Mouse (Mus musculus) stomach, embryonic 14.5 days (tissue): ENCODE results near the gene Sgf29. TPM values are rescaled to one million over a fixed set of nuclear protein-coding genes. Genes with fewer than 3 reads are reported as not detected.

Source experiments
- ATAC-seq: fragments of 200-750 bp; cut with Nextera tagmentation; 2 replicates; pipeline ENCODE4 v1.8.0; 2017; ENCODE audit warnings: low read depth, moderate TSS enrichment; ENCODE audit not compliant: insufficient number of reproducible peaks, insufficient read depth, low FRiP score
- H3K27ac ChIP-seq: fragments of 300-500 bp; sonication (generic); 2 replicates; pipeline ENCODE4 v1.5.1; 2014; ENCODE audit warnings: mild to moderate bottlenecking, low read length, moderate library complexity, mixed read lengths
- H3K27me3 ChIP-seq: fragments of 300-500 bp; sonication (generic); 2 replicates; pipeline ENCODE4 v1.6.1; 2014; ENCODE audit warnings: low read length, control low read depth, mixed read lengths; ENCODE audit not compliant: control insufficient read depth, insufficient read depth
- H3K36me3 ChIP-seq: fragments of 300-500 bp; sonication (generic); 2 replicates; pipeline ENCODE4 v1.6.1; 2014; ENCODE audit warnings: mild to moderate bottlenecking, control low read depth, low read length, moderate library complexity, mixed read lengths; ENCODE audit not compliant: control insufficient read depth, insufficient read depth
- H3K4me1 ChIP-seq: fragments of 300-500 bp; sonication (generic); 2 replicates; pipeline ENCODE4 v1.6.1; 2014; ENCODE audit warnings: low read length, control low read depth, mixed read lengths; ENCODE audit not compliant: control insufficient read depth, insufficient read depth
- H3K4me2 ChIP-seq: fragments of 300-500 bp; sonication (generic); replicated peaks from 2 replicates; pipeline ENCODE4 v1.6.1; 2014; ENCODE audit warnings: low read depth, low read length, control low read depth
- H3K4me3 ChIP-seq: fragments of 300-500 bp; sonication (generic); 2 replicates; pipeline ENCODE4 v1.5.1; 2014; ENCODE audit warnings: low read depth, low read length, control low read depth
- H3K9ac ChIP-seq: fragments of 300-500 bp; sonication (generic); replicated peaks from 2 replicates; pipeline ENCODE4 v1.6.1; 2014; ENCODE audit warnings: low read depth, mild to moderate bottlenecking, control low read depth, low read length, moderate library complexity, mixed read lengths
- H3K9me3 ChIP-seq: fragments of 300-500 bp; sonication (generic); 2 replicates; pipeline ENCODE4 v1.6.1; 2016; ENCODE audit warnings: low read depth, low read length, control low read depth; ENCODE audit not compliant: control insufficient read depth
- WGBS: fragments of 180-500 bp; shearing (Covaris S2); extraction: QIAGEN DNeasy Blood & Tissue Kit; methylation state at CpG from one replicate; pipeline ENCODE4 v1.1.7; 2014; 5-methylcytosine and 5-hydroxymethylcytosine counted together
- polyA plus RNA-seq: library from polyadenylated mRNA; unstranded; fragments of >200 nt; fragmentation: Nextera tagmentation; extraction: Ambion mirVana; gene quantifications from 2 replicates; pipeline ENCODE4 v1.2.1, GENCODE M21; 2014

Sgf29 gene
- polyA plus RNA-seq, result 61.2 and 67.4 TPM in 2 replicates

DNA sequence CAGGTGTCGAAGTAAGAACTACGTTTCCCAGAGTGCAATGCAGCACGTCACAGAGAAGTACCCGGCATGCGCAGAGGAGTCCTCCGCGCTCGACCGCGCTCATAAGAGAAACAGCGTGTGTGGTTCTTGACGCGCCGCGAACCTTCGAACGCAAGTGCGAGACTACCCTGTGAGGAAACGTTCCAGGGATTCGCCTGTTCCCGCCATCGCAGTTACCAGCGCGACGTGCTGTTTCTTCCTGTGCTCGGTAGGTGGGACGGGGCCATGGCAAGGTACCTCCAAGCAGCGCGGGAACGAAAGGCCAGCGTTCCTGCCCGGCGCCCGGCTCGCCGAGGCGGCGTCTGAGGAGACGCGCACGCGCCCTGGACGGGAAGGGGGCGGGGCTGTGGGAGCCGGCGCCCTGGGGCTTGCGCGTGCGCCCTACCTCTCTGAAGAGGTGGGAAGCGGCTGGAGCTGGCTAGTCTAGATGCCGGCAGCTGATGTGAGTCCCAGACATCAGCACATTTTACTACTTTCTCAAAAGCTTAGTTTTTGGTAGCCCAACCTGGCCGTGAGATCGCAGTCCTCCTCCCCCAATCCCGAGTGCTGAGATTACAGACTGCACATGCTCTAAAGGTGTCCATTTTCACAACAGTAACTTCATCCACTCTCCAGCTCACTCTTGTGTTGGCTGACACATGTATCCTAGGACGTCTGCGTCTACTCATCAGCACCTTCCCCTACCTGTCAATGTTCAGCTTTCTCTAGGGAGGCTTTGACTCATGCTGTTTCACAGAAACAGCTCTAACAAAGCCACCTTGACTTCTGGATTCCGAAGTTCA lies at the start of gene Sgf29:
TSS of gene Sgf29 (plus strand) at position 79 of the 821 bp plus-strand sequence.
- peak within 1 kb of the TSS; percentile 91 for H3K27ac ChIP-seq
- peaks cover 5% of the 10 kb centered on the region; the same call in 1 of the 2 replicates for H3K4me1 ChIP-seq
- ATAC-seq, result peak; percentile 98
- no peaks in the 10 kb centered on the region for H3K27me3 ChIP-seq
- peak within 1 kb of the TSS; percentile 67 for H3K4me2 ChIP-seq
- peak within 1 kb of the TSS; percentile 57 for H3K4me3 ChIP-seq
- 1% methylated on average over 57 of the region's 57 CpGs for WGBS
- peak within 1 kb of the TSS; percentile 42 for H3K9ac ChIP-seq
- no peaks in the 10 kb centered on the region for H3K36me3 ChIP-seq
- H3K9me3 ChIP-seq, result no peaks in the 10 kb centered on the region

DNA sequence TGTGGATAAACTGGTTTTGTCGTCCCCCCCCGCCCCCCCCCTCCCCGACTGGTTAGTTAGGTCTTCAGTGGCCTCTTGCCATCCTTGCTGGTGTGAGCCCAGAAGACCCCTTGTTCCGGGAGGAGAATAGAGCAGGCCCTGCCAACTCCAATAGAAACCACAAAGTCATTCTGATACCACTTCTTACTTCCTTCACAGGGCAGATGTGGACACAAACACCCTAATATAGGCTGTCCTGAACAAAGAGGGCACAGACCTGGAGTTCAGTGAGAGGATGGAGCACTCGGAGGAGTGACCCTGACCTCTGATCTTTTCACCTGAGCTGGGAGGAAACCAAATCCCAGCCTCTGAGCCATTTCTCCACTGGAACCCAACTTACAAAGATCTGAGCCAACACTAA lies 47.2 kb upstream of the Sgf29 start:
- 30% methylated on average over 5 of the region's 5 CpGs for WGBS
- ATAC-seq, result no peak
- no peak overlapping the region for H3K27ac ChIP-seq

DNA sequence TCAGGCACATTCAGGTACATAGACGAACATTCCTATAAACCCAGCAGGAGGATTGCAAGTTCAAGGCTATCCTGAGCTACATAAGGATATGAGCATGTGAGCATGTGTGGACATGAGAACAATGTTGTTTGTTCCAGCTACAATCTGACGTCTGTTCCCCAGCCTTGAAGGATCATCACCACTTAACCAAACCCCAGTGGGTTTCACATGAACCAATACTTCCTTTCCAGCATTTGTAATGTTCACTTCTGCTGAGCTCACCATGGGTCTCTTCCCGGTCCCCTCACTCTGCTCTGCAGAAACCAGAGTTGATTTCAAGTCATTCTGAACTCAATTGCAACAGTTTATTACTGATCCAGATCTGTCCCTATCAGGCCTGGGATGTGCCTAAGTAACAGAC lies 46.5 kb upstream of the Sgf29 start:
- ATAC-seq, result no peak
- H3K4me2 ChIP-seq, result no peak overlapping the region
- no peak overlapping the region for H3K9ac ChIP-seq
- H3K4me1 ChIP-seq, result no peaks in the 10 kb centered on the region
- H3K27ac ChIP-seq, result no peak overlapping the region
- no peak overlapping the region for H3K4me3 ChIP-seq
- no peaks in the 10 kb centered on the region for H3K36me3 ChIP-seq
- H3K27me3 ChIP-seq, result no peaks in the 10 kb centered on the region
- H3K9me3 ChIP-seq, result no peaks in the 10 kb centered on the region
- 80% methylated on average over 3 of the region's 3 CpGs for WGBS

More for the DNA sequence above, 47.2 kb upstream of the Sgf29 start:
- no peaks in the 10 kb centered on the region for H3K27me3 ChIP-seq
- H3K9me3 ChIP-seq, result no peaks in the 10 kb centered on the region
- no peak overlapping the region for H3K4me3 ChIP-seq
- H3K4me1 ChIP-seq, result no peaks in the 10 kb centered on the region
- H3K4me2 ChIP-seq, result no peak overlapping the region
- no peaks in the 10 kb centered on the region for H3K36me3 ChIP-seq
- H3K9ac ChIP-seq, result no peak overlapping the region

DNA sequence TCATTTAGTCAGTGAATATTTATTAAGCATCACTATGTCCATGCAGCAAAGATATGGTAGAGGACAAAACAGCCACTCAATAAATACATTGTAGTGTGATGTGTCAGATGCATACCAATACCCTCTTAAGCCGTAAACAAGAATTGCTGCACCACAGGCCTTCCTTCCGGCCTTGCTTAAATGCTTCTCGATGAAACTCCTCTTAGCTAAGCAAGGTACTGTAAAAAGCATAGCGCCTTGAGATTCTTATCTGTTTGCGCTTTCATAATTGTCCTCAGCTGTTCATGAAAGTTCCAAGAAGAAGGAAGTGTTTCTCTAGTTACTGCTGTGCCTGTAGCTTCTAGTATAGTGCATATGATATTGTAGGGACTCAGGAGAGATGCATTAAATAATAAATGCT lies 42.5 kb upstream of the Sgf29 start:
- Histone ChIP-seq H3K27me3 (no peaks in the 10 kb centered on the region), H3K27ac (no peak overlapping the region), H3K4me3 (no peak overlapping the region), H3K36me3 (no peaks in the 10 kb centered on the region), H3K4me2 (no peak overlapping the region), H3K9ac (no peak overlapping the region), H3K9me3 (no peaks in the 10 kb centered on the region), H3K4me1 (no peaks in the 10 kb centered on the region)
- no peak for ATAC-seq
- 78% methylated on average over 5 of the region's 5 CpGs for WGBS

DNA sequence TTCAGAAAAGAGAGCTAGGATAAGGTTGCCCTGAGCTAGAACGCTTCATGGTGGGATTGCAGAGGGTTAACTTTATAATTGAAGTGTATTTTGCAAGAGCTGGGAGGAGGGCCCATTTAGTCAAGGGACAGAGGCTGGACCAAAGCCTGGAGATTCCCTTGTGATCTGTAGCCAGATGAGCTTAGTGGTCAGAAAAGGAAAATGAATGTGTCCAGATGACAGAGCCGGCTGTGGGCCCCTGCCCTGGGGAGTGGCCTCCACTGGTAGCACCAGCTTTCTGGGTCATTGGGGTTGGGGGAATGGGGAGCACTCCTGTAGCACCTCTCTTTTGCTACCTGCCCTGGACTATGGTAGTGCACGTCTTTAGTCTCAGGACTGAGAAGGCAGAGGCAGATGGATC lies 42.0 kb upstream of the Sgf29 start:
- Histone ChIP-seq H3K36me3 (no peaks in the 10 kb centered on the region), H3K27ac (no peak overlapping the region), H3K9ac (no peak overlapping the region), H3K4me2 (no peak overlapping the region), H3K4me1 (no peaks in the 10 kb centered on the region), H3K4me3 (no peak overlapping the region), H3K9me3 (no peaks in the 10 kb centered on the region), H3K27me3 (no peaks in the 10 kb centered on the region)
- WGBS, result 62% methylated on average over 3 of the region's 3 CpGs
- no peak for ATAC-seq

DNA sequence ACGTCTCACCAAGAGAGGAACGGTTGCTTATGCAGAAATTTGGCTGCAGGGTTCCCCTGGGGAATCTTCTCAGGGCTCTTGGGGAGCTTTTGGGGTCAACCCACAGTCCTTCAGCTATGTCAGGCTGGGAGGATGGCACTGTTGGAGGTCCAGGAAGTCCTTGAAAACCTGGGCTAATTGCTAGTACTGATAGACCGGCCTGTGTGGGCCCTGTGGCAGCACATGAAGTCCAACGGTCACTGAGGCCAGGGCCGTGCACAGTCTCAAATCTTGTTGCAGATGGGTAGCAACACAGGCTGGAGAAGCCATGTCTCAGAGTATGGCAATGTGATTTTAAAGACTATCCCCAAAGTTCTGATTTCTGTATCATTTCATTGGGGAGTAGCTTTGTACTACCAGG lies 41.3 kb upstream of the Sgf29 start:
- Histone ChIP-seq H3K4me1 (no peaks in the 10 kb centered on the region), H3K4me2 (no peak overlapping the region), H3K9ac (no peak overlapping the region), H3K4me3 (no peak overlapping the region), H3K9me3 (no peaks in the 10 kb centered on the region; the same call in 1 of the 2 replicates), H3K27ac (no peak overlapping the region), H3K27me3 (no peaks in the 10 kb centered on the region), H3K36me3 (no peaks in the 10 kb centered on the region)
- 85% methylated on average over 5 of the region's 5 CpGs for WGBS
- ATAC-seq, result no peak

DNA sequence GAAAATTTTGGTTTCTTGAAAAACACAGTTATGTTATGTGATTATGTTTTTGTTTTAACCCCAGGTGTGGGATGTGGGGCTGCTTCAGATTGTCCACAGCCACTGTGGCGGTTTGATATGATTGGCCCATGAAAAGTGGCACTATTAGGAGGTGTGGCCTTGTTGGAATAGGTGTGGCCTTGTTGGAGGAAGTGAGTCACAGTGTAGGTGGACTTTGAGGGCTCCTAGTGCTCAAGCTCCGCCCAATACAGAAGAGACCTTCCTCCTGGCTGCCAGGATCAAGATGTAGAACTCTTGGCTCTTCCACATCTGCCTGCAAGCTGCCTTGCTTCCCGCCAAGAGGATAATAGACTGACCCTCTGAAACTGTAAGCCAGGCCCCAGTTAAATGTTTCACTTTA lies 36.4 kb upstream of the Sgf29 start:
- Histone ChIP-seq H3K36me3 (no peaks in the 10 kb centered on the region), H3K4me2 (no peak overlapping the region), H3K27me3 (no peaks in the 10 kb centered on the region), H3K9ac (no peak overlapping the region), H3K4me1 (no peaks in the 10 kb centered on the region), H3K27ac (no peak overlapping the region), H3K4me3 (no peak overlapping the region), H3K9me3 (peaks cover 5% of the 10 kb centered on the region; the same call in 1 of the 2 replicates)
- WGBS, result 80% methylated on average over 3 of the region's 3 CpGs
- ATAC-seq, result no peak

DNA sequence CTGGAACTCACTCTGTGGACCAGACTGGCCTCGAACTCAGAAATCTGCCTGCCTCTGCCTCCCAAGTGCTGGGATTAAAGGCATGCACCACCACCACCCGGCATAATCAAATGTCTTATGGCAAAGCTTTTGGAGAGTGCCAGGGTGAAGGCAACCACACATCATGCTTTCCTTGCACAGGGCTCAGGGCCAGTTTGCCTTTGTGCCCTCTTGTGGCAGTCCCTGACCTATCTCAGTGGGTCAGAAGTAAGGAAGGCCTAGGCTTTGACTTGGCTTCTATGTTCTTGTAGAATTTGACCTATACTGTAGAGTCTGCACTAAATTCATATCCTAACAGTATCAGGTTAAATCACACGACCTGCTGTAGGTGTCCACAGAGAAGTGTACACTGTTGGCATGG lies 32.4 kb upstream of the Sgf29 start:
- no peak for ATAC-seq
- Histone ChIP-seq H3K9ac (no peak overlapping the region), H3K4me1 (no peaks in the 10 kb centered on the region), H3K4me3 (no peak overlapping the region), H3K27me3 (no peaks in the 10 kb centered on the region), H3K4me2 (no peak overlapping the region), H3K9me3 (peaks cover 5% of the 10 kb centered on the region; the same call in 1 of the 2 replicates), H3K27ac (no peak overlapping the region), H3K36me3 (no peaks in the 10 kb centered on the region)
- 62% methylated on average over 3 of the region's 3 CpGs for WGBS
